Mouse (Mus musculus) urinary bladder, postnatal 14 days (tissue): ENCODE measurements around the gene Rsl24d1.
"Not testable (repeated sequence)": the region's sequence is repeated elsewhere in the genome, so short reads cannot be mapped to it uniquely, and the experiment has no call there.

Experiments used
- DNase-seq: peaks from one replicate; pipeline ENCODE4 v3.0.0; 2021; ENCODE audit warnings: low spot score

The Rsl24d1 gene

GRCm38 (mm10) chr9:73102181-73102580, 11.0 kb upstream of the Rsl24d1 start, which contains the start of gene Gm20509:
Gene Gm20509, plus strand, starts transcription at chr9:73102470.
- no peak for DNase-seq

DNA sequence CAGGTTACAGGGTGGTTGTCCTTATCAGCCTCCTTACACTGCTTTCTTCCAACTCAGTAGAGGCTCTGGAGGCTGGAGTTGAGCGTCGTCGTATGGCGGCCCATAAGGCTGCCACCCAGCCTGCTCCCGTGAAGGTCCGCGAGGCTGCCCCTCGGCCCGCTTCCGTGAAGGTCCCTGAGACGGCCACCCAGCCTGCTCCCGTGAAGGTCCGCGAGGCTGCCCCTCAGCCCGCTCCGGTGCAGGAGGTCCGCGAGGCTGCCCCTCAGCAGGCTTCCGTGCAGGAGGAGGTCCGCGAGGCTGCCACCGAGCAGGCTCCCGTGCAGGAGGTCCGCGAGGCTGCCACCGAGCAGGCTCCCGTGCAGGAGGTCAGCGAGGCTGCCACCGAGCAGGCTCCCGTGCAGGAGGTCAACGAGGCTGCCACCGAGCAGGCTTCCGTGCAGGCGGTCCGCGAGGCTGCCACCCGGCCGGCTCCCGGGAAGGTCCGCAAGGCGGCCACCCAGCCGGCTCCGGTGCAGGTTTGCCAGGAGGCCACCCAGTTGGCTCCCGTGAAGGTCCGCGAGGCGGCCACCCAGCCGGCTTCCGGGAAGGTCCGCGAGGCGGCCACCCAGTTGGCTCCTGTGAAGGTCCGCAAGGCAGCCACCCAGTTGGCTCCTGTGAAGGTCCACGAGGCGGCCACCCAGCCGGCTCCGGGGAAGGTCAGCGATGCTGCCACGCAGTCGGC, 9.9 kb upstream of the Rsl24d1 start:
- DNase-seq, result peak; percentile 34

- DNase-seq, result no peak
Observed at GRCm38 (mm10) chr9:73103880-73104198, 9.4 kb upstream of the Rsl24d1 start.

DNA sequence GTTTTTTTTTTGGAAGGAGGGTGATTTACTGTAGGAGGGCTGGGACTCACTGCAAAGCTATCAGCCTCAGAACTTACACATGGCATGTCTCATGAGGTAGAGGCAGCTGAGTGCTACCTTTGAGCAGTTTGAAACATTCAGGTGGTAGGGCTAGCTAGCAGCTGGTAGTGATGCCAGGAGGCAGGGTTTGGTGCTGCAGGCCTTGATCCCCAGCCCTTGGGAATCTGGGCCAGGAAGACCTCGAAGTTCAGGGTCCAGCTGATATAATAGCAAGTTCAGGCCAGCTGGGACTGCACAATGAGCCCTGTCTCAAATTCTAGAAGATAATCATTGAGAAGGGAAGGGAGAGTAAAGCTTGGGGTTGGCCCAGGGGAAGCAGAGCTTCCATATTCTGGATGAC, 8.1 kb upstream of the Rsl24d1 start:
- DNase-seq, result no peak

DNA sequence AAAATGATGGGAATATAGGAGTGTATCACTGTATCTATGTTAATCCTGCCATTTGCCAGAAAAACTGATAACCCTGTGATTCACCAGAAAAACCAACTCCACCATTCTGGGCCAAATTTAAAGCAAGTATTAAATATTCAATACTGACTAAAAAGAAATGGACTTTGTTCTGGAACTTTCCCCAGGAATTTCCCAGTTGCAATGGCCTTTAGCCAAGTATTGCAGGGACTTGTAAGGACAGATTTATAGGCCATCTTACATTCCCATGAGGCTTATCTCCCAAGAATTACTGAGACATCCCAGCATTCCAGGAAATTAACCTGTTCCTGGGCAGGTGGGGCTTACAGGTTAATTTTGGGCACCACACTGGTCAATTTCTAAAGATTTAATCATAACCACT, 7.5 kb upstream of the Rsl24d1 start:
- no peak for DNase-seq

- DNase-seq, result not testable (repeated sequence)
Observed at GRCm38 (mm10) chr9:73116704-73117103, 3.5 kb downstream of the Rsl24d1 start.

GRCm38 (mm10) chr9:73118012-73118411, 4.8 kb downstream of the Rsl24d1 start:
- no peak for DNase-seq

GRCm38 (mm10) chr9:73121735-73122134, 8.5 kb downstream of the Rsl24d1 start:
- no peak for DNase-seq

GRCm38 (mm10) chr9:73125043-73125570, 11.9 kb downstream of the Rsl24d1 start:
- DNase-seq, result no peak

GRCm38 (mm10) chr9:73127457-73127856, 14.2 kb downstream of the Rsl24d1 start:
- no peak for DNase-seq

- DNase-seq, result no peak
Observed at GRCm38 (mm10) chr9:73129875-73130274, 16.6 kb downstream of the Rsl24d1 start.

DNA sequence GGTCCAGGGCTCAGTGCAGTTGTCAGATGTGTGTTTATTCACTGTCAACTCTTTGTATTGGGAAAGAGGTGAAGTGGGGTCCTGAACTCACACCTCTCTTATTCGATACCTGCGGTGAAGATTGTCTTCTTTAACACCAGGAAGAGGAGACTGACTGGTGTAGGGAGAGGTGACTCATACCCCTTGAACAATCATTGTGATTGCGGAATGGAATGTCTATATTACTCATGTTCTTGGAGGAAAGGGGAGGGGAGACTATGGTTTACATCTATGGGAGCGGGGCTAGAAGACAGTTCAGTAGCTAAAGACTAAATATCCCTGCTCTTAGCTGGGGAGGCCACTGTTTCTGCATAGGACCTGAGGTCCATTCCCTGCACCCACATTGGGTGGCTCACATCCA, 17.3 kb downstream of the Rsl24d1 start:
- no peak for DNase-seq

DNA sequence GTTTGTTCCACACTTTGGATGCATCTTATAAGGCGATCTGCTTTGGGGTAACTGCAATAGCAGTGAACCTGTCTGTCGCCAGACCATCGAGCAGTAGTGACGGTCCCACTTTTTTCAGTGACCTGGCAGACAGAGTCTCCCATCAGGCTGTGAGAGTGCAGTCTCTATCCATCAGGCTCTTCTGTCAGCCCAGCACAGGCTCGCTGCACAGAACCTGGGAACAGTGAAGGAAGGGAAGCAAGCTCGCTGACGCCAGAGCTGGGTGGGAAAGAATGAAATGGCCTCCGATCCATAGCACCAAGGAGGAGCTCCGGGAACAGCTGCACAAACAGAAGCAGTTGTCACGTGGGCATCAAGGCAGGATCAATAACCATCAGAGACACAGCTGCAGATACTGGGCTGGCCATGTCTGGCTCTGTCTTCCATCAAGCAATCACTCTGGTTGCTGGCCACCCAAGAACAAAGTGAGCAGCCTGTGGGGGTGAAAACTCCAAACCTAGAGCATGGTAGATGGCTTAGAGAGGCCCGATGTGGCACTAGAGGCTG, 24.2 kb downstream of the Rsl24d1 start:
- DNase-seq, result no peak

DNA sequence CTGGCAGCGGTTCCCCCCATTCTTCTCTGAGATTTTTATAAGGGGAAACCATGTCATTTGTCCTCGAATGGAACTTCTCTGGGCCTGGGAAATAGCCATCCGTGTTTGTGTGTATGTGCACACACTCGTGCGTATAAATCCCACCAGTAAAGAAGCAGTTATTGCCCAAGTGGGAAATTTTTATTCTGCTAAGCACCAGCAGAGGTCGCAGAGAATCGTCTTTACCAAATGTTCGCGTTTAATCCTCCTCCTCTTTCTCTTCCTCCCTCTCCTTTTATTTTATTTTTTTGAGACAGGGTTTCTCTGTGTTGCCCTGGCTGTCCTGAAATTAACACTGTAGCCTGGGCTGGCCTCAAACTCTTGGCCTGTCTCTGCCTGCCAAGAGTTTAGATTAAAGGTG, 41.1 kb downstream of the Rsl24d1 start:
- DNase-seq, result no peak

DNA sequence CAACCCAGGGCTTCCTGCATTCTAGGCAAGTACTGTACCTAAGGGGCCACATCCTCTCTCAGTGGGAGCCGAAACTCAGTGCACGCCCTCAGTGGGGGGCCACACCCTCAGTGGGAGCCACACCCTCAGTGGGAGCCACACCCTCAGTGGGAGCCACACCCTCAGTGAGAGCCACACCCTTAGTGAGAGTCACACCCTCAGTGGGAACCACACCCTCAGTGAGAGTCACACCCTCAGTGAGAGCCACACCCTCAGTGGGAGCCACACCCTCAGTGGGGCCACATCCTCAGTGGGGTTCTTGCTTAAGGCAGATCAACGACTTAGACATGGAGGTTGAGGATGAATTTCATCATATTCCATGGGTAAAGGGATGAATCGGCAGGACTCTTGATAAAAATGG, 44.7 kb downstream of the Rsl24d1 start:
- no peak for DNase-seq

- DNase-seq, result no peak
Observed at GRCm38 (mm10) chr9:73159265-73159664, 46.0 kb downstream of the Rsl24d1 start.

DNA sequence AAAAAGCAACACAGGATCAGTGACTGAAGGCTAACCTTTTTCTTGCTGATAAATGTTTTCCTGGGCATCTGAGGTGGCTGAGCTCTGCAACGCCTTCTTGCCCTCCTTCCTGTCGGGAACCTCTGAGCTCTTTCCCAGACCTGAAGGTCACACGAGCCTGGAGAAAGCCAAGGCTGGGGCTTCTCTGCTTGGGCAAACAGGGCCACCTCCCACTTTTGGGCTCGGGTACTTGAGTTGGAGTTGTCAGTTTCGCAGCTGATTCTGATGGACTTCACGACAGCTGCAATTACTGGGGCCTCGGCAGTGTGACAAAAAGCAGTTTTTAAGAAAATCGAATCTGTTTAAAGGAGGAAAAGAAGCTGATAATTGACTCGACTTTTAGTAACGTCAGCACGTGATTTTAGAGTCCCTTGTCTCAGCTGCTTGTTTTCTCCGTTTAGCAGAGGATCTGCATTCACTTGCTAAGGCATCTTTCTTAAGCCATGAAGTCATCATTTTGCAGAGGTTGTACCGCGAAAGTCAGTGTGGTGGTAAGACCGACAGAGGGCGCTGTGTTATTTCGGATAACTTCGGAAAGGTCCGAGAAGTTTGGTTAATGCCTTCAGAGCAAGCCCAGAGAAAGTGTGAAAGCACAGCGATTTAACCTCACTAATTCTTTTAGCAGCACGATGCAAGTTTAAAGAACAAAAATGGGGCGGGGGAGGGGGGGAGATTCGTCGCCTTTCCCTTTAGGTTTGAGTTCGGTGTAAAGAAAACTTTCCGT, 49.5 kb downstream of the Rsl24d1 start:
- DNase-seq, result peak; percentile 76

GRCm38 (mm10) chr9:73165631-73166030, 52.4 kb downstream of the Rsl24d1 start:
- DNase-seq, result no peak
